Mouse (Mus musculus) small intestine, adult 2 months (tissue): ENCODE results near the gene Atp8a2. TPM values are rescaled to one million over a fixed set of nuclear protein-coding genes. Genes with fewer than 3 reads are reported as not detected.

Experiments
- H3K27ac ChIP-seq: fragments of 200-500 bp; 2 replicates; pipeline ENCODE4 v1.5.1; 2012; ENCODE audit warnings: low read depth, low read length, control low read depth, inconsistent platforms; ENCODE audit not compliant: insufficient read depth
- H3K27me3 ChIP-seq: fragments of 200-500 bp; 2 replicates; pipeline ENCODE4 v1.6.1; 2012; ENCODE audit warnings: mild to moderate bottlenecking, moderate library complexity, low read length, inconsistent platforms; ENCODE audit not compliant: control insufficient read depth, insufficient read depth
- H3K36me3 ChIP-seq: fragments of 200-500 bp; 2 replicates; pipeline ENCODE4 v1.6.1; 2012; ENCODE audit warnings: mild to moderate bottlenecking, low read length, control low read depth, inconsistent platforms; ENCODE audit not compliant: control insufficient read depth, insufficient read depth
- H3K4me1 ChIP-seq: fragments of 200-500 bp; 2 replicates; pipeline ENCODE4 v1.6.1; 2012; ENCODE audit warnings: low read length, inconsistent platforms, mixed read lengths; ENCODE audit not compliant: control insufficient read depth, insufficient read depth, insufficient read length
- H3K4me3 ChIP-seq: fragments of 200-500 bp; 2 replicates; pipeline ENCODE4 v1.5.1; 2012; ENCODE audit warnings: low read depth, mild to moderate bottlenecking, control low read depth, inconsistent platforms, low read length, moderate library complexity
- CTCF ChIP-seq: fragments of 200-500 bp; IDR thresholded peaks from 2 replicates; pipeline ENCODE4 v1.5.1; 2012; ENCODE audit warnings: low read depth, mild to moderate bottlenecking, control low read depth, inconsistent platforms, low read length, moderate library complexity, mixed read lengths; ENCODE audit not compliant: insufficient replicate concordance, insufficient read length; ENCODE audit errors: extremely low read depth
- POLR2A ChIP-seq: fragments of 200-500 bp; IDR thresholded peaks from 2 replicates; pipeline ENCODE4 v1.6.1; 2012; ENCODE audit warnings: low read depth, mild to moderate bottlenecking, control low read depth, inconsistent platforms, low read length, moderate library complexity
- WGBS: fragments of 180-500 bp; shearing (Covaris S2); methylation state at CpG from one replicate; pipeline ENCODE4 v1.1.7; 2018; 5-methylcytosine and 5-hydroxymethylcytosine counted together
- polyA plus RNA-seq: library from polyadenylated mRNA; depleted of rRNA; stranded (reverse); fragments of >200 nt; gene quantifications from 2 replicates; pipeline ENCODE4 v1.2.3, GENCODE M21; 2012

The Atp8a2 gene
- polyA plus RNA-seq, 1 experiment, result 3.7 TPM

DNA sequence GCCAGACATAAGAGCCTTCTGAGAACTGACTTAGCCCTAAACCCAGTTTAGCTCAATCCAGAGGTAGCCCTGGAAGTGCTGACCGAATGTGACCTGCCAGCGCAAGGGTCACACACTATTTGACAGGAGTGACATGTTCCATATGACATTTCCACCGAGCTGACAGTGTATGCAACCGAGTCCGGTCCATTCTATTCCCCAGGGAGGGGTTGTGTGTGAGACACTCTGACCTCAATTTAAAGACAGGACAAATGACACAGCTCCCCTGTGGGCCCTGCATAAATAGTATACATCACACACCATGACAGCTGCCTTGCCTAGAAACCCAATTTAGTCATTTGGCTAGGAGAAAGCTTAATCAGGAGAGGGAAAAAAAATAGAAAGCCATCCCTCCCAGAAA is 555.1 kb downstream of the Atp8a2 start:
- WGBS, result 73% methylated on average over 5 of the region's 5 CpGs
- no peak for TF ChIP-seq CTCF
- TF ChIP-seq POLR2A, result no peak

DNA sequence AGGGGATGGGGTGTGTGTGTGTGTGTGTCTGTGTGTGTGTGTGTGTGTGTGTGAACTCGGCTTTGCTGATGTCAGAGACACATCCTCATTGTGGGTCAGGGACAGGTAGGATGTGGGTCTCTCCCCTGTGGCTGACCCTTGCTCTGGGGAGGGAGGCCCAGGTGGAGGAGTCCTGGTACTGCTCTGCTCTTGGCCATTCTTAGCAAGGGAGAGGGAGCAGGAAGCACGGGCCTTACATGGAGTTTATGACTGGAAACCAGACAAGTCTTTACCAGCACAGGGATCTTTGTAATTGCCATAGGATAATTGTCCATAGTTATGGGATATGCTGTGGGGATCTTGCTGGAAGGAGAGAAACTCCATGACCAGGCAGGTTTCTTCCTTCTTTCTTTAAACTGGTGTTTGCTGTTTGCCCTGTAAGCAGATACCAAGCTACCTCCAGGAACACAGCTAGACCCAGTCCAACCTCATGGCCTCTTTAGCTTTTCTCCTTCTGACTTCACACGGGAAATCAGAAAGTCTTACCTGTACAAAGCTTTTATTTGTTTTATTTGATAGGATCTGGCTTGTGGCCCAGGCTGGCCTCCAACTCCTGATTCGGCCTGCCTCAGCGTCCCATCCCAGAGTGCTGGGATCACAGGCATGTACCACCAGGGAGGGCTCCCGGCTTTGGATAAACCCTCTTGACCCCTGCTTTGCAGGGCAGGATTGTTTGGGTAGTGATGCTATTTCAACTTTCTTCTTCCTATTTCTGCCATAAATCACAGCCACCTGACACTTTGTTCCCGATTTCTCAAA is 557.9 kb downstream of the Atp8a2 start:
- TF ChIP-seq CTCF (no peak), POLR2A (no peak)
- Histone ChIP-seq H3K27ac (no peak overlapping the region), H3K36me3 (no peaks in the 10 kb centered on the region), H3K27me3 (no peaks in the 10 kb centered on the region), H3K4me3 (no peak overlapping the region), H3K4me1 (peaks cover 4% of the 10 kb centered on the region; the same call in 1 of the 2 replicates)
- WGBS, result 18% methylated on average over 7 of the region's 7 CpGs

More for the DNA sequence above, 555.1 kb downstream of the Atp8a2 start:
- Histone ChIP-seq H3K4me3 (no peak overlapping the region), H3K27ac (no peak overlapping the region), H3K4me1 (peaks cover 4% of the 10 kb centered on the region; the same call in 1 of the 2 replicates), H3K27me3 (no peaks in the 10 kb centered on the region), H3K36me3 (no peaks in the 10 kb centered on the region)

- 84% methylated on average over 9 of the region's 9 CpGs for WGBS
- no peaks in the 10 kb centered on the region; the same call in 1 of the 2 replicates for H3K36me3 ChIP-seq
- H3K27me3 ChIP-seq, result no peaks in the 10 kb centered on the region
- H3K27ac ChIP-seq, result no peak overlapping the region
- no peak overlapping the region for H3K4me3 ChIP-seq
- no peaks in the 10 kb centered on the region for H3K4me1 ChIP-seq
- TF ChIP-seq POLR2A (no peak), CTCF (no peak)
These were observed 563.0 kb downstream of the Atp8a2 start for GRCm38 (mm10) chr14:59633988-59634387.

- TF ChIP-seq CTCF (no peak), POLR2A (no peak)
- 72% methylated on average over 5 of the region's 5 CpGs for WGBS
- Histone ChIP-seq H3K27ac (no peak overlapping the region), H3K27me3 (no peaks in the 10 kb centered on the region), H3K4me1 (no peaks in the 10 kb centered on the region), H3K36me3 (no peaks in the 10 kb centered on the region; the same call in 1 of the 2 replicates), H3K4me3 (no peak overlapping the region)
These were observed 563.6 kb downstream of the Atp8a2 start for GRCm38 (mm10) chr14:59633295-59633898.

DNA sequence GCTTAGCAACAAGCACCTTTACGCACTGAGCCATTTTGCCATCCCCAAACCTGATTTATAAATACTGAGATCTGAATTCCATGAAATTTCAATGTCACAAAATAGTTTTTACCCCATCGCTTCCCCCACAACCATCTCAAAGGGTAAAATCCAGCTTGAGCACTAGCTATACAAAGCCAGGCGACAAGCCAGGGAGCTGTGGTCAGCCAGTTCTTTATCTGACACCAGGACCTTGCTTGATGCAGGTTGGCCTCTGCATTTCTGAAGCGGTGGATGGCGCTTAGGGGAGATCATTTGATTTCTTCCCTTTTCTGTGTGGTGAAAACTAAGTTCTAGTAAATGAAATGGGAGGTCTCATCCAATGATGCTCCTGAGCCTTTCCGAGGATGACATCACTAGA is 564.9 kb downstream of the Atp8a2 start:
- Histone ChIP-seq H3K27me3 (no peaks in the 10 kb centered on the region), H3K36me3 (no peaks in the 10 kb centered on the region; the same call in 1 of the 2 replicates), H3K27ac (no peak overlapping the region), H3K4me1 (peaks cover 2% of the 10 kb centered on the region; the same call in 1 of the 2 replicates), H3K4me3 (no peak overlapping the region)
- 95% methylated on average over 6 of the region's 6 CpGs for whole genome bisulfite sequencing
- TF ChIP-seq POLR2A (no peak), CTCF (no peak)

GRCm38 (mm10) chr14:59630096-59630495 is 566.9 kb downstream of the Atp8a2 start:
- H3K27me3 ChIP-seq, result no peaks in the 10 kb centered on the region
- no peak for TF ChIP-seq POLR2A
- TF ChIP-seq CTCF, result no peak
- H3K27ac ChIP-seq, result no peak overlapping the region
- no peak overlapping the region for H3K4me3 ChIP-seq
- H3K36me3 ChIP-seq, result no peaks in the 10 kb centered on the region; the same call in 1 of the 2 replicates
- 90% methylated on average over 9 of the region's 9 CpGs for WGBS
- peaks cover 4% of the 10 kb centered on the region for H3K4me1 ChIP-seq

GRCm38 (mm10) chr14:59629308-59629707 is 567.7 kb downstream of the Atp8a2 start:
- H3K27ac ChIP-seq, result no peak overlapping the region
- H3K36me3 ChIP-seq, result no peaks in the 10 kb centered on the region; the same call in 1 of the 2 replicates
- no peaks in the 10 kb centered on the region for H3K27me3 ChIP-seq
- 82% methylated on average over 15 of the region's 15 CpGs for WGBS
- no peak overlapping the region for H3K4me3 ChIP-seq
- no peak for TF ChIP-seq POLR2A
- peaks cover 6% of the 10 kb centered on the region for H3K4me1 ChIP-seq
